Mouse (Mus musculus): ENCODE data around the gene Elmo1.

- TF ChIP-seq CTCF (IDR thresholded peaks at IDR 0.05; ENCODE audit: low read depth, low read length) (no peak), POLR2A (IDR thresholded peaks at IDR 0.05; ENCODE audit: insufficient read depth, low read length) (no peak)
Observed at GRCm38 (mm10) chr13:20131322-20131997, 41.1 kb downstream of the Elmo1 start.

Measured in ES-Bruce4 (cell line).